8 mouse cellular contexts compared by ENCODE assay signal in the genomic region with DNA sequence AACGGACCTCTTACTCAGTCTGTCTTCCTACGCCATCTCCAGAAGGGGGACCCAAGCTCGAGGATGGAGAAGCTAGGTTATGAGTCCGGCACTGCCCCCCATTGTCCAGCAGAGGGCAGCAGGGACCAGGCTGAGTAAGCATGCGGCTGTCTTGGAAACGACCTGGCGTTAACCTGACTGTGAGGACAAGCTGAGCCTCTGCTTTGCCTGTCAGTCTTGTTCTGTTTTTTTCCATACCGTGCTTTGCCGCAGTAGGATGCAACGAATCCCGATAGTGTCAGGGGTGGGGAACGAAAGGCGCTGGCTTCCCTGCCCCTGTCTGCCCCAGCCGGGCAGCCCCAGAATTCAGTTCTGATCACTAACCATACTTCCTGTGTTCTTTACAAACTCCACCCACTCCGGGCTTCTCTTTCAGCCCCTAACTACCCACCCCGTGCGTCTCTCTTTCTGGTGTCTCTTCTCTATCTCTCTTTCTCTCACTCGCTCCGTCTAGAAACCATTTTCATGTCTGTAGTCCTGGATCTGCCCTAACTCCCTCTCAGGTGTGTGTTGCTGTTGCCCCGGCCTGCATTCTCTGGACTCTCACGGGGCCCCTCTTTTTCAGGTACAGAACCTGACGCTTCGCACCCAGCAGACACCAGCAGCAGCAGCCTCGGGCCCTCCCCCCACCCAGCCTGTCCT. TPM values are rescaled to one million over a fixed set of nuclear protein-coding genes. Genes with fewer than 3 reads are reported as not detected.
A peak's percentile ranks its signal among the peaks of the same experiment; 100 is the strongest.
DNase-seq lines count a peak whose midpoint lies in the region; ATAC-seq and TF ChIP-seq lines count a peak whose summit lies in the region.

No protein-coding gene starts in this region.

- H3K36me3 ChIP-seq in forebrain, embryonic 10.5 days (replicated peaks): no peaks in the 10 kb centered on the region
- no peaks in the 10 kb centered on the region for H3K36me3 ChIP-seq in heart, embryonic 16.5 days (ENCODE audit: control insufficient read depth, insufficient read depth)
- no peaks in the 10 kb centered on the region for H3K36me3 ChIP-seq in liver, embryonic 15.5 days (replicated peaks)
- H3K36me3 ChIP-seq in neural tube, embryonic 13.5 days: peaks cover 43% of the 10 kb centered on the region
- H3K36me3 ChIP-seq in testis, adult 2 months (ENCODE audit: control insufficient read depth, insufficient read depth, low read length): no peaks in the 10 kb centered on the region

- H3K27me3 ChIP-seq in forebrain, embryonic 10.5 days (ENCODE audit: poor library complexity, severe bottlenecking): peaks cover 44% of the 10 kb centered on the region
- H3K27me3 ChIP-seq in heart, embryonic 16.5 days (ENCODE audit: control insufficient read depth, insufficient read depth, low read length): peaks cover 21% of the 10 kb centered on the region
- peaks cover 5% of the 10 kb centered on the region; the same call in 1 of the 2 replicates for H3K27me3 ChIP-seq in liver, embryonic 15.5 days
- no peaks in the 10 kb centered on the region for H3K27me3 ChIP-seq in neural tube, embryonic 13.5 days
- no peaks in the 10 kb centered on the region for H3K27me3 ChIP-seq in testis, adult 2 months (ENCODE audit: control insufficient read depth, insufficient read depth, low read length)

- H3K4me3 ChIP-seq in forebrain, embryonic 10.5 days: peak overlapping the region; percentile 50
- H3K4me3 ChIP-seq in heart, embryonic 16.5 days (ENCODE audit: low read length): peak overlapping the region; percentile 52
- H3K4me3 ChIP-seq in liver, embryonic 15.5 days (replicated peaks): peak overlapping the region; percentile 45
- H3K4me3 ChIP-seq in neural tube, embryonic 13.5 days: peak overlapping the region; percentile 15; the same call in 1 of the 2 replicates
- H3K4me3 ChIP-seq in testis, adult 2 months (ENCODE audit: control insufficient read depth, low read depth, low read length): peak overlapping the region; percentile 57

- H3K27ac ChIP-seq in forebrain, embryonic 10.5 days: peak overlapping the region; percentile 87
- no peak overlapping the region for H3K27ac ChIP-seq in heart, embryonic 16.5 days (ENCODE audit: low read length)
- no peak overlapping the region for H3K27ac ChIP-seq in liver, embryonic 15.5 days (replicated peaks)
- peak overlapping the region; percentile 65 for H3K27ac ChIP-seq in neural tube, embryonic 13.5 days (replicated peaks)
- no peak overlapping the region for H3K27ac ChIP-seq in testis, adult 2 months (ENCODE audit: control insufficient read depth, insufficient read depth, low read depth, low read length)

- H3K9me3 ChIP-seq in forebrain, embryonic 10.5 days: no peaks in the 10 kb centered on the region
- no peaks in the 10 kb centered on the region for H3K9me3 ChIP-seq in heart, embryonic 16.5 days (replicated peaks; ENCODE audit: control insufficient read depth, low read length)
- H3K9me3 ChIP-seq in liver, embryonic 15.5 days (replicated peaks): no peaks in the 10 kb centered on the region
- H3K9me3 ChIP-seq in neural tube, embryonic 13.5 days: no peaks in the 10 kb centered on the region

- no peak for TF ChIP-seq POLR2A in testis, adult 2 months (IDR thresholded peaks at IDR 0.05; ENCODE audit: control insufficient read depth, low read depth, low read length)

- H3K4me2 ChIP-seq in heart, embryonic 16.5 days (ENCODE audit: low read depth, low read length): peak overlapping the region; percentile 77
- H3K4me2 ChIP-seq in liver, embryonic 15.5 days: peak overlapping the region; percentile 74
- peak overlapping the region; percentile 50 for H3K4me2 ChIP-seq in neural tube, embryonic 13.5 days

- peak overlapping the region; percentile 53 for H3K9ac ChIP-seq in heart, embryonic 16.5 days (ENCODE audit: low read length)
- H3K9ac ChIP-seq in liver, embryonic 15.5 days: 0 out of 2 replicates have a peak overlapping the region, but pooled peaks have one; percentile 4
- peak overlapping the region; percentile 50; the same call in 1 of the 2 replicates for H3K9ac ChIP-seq in neural tube, embryonic 13.5 days

- TF ChIP-seq CTCF in testis, adult 2 months (IDR thresholded peaks at IDR 0.05; ENCODE audit: control insufficient read depth, insufficient read depth, insufficient replicate concordance, low read depth, low read length): peak; percentile 100

- ATAC-seq in heart, embryonic 16.5 days (replicated peaks; ENCODE audit: extremely low read depth, insufficient read depth, low FRiP score): peak; percentile 74
- ATAC-seq in liver, embryonic 15.5 days (ENCODE audit: insufficient read depth): peak; percentile 60
- ATAC-seq in neural tube, embryonic 13.5 days (ENCODE audit: low read depth): peak; percentile 55

- H3K4me1 ChIP-seq in forebrain, embryonic 10.5 days: peaks cover 85% of the 10 kb centered on the region
- H3K4me1 ChIP-seq in heart, embryonic 16.5 days (ENCODE audit: control insufficient read depth, insufficient read depth, low read length): peaks cover 19% of the 10 kb centered on the region
- peaks cover 43% of the 10 kb centered on the region for H3K4me1 ChIP-seq in liver, embryonic 15.5 days (replicated peaks)
- peaks cover 73% of the 10 kb centered on the region for H3K4me1 ChIP-seq in neural tube, embryonic 13.5 days (replicated peaks)
- peaks cover 28% of the 10 kb centered on the region for H3K4me1 ChIP-seq in testis, adult 2 months (ENCODE audit: control insufficient read depth, insufficient read depth, low read length)

- DNase-seq in CD8-positive naive resting alpha-beta T cell, adult 2 months (ENCODE audit: low read depth in 2 of 2, low spot score in 2 of 2): peak; percentile 90 to 96
- peak; percentile 94 for DNase-seq in c-Kit-positive CD71-negative TER-119-negative erythroid progenitor cells, embryonic 14.5 days (ENCODE audit: low read depth)
- peak; percentile 94 for DNase-seq in forebrain, embryonic 10.5 days (ENCODE audit: extremely low spot score, low spot score)
- DNase-seq in kidney, postnatal 36 days: peak; percentile 94

- 3% methylated on average over 24 of the region's 24 CpGs for WGBS in forebrain, embryonic 10.5 days
- WGBS in heart, embryonic 16.5 days: 4% methylated on average over 24 of the region's 24 CpGs
- WGBS in liver, embryonic 15.5 days (ENCODE audit: insufficient replicate concordance): 4% methylated on average over 24 of the region's 24 CpGs
- WGBS in neural tube, embryonic 13.5 days: 10% methylated on average over 24 of the region's 24 CpGs

RNA-seq across cellular contexts. Expression of gene A3galt2, which starts 43.6 kb away (rescaled TPM):
- polyA plus RNA-seq in forebrain, embryonic 10.5 days (2016; fragmentation: Nextera tagmentation; extraction: Ambion mirVana): 0.07 and 0.17 TPM in 2 replicates
- polyA plus RNA-seq in heart, embryonic 16.5 days (2015; fragmentation: Nextera tagmentation; extraction: Ambion mirVana): 0.04 and 0.11 TPM in 2 replicates
- polyA plus RNA-seq in liver, embryonic 15.5 days (2015; fragmentation: Nextera tagmentation; extraction: Ambion mirVana): not detected in 2 replicates
- 0.46 and 0.70 TPM in 2 replicates for polyA plus RNA-seq in neural tube, embryonic 13.5 days (2015; fragmentation: Nextera tagmentation; extraction: Ambion mirVana)
- 0.06 and 0.07 TPM in 2 replicates for polyA plus RNA-seq in testis, adult 2 months (2012; rRNA removed)

RNA-seq across cellular contexts. Expression of gene Phc2, which starts 57.1 kb away (rescaled TPM):
- polyA plus RNA-seq in forebrain, embryonic 10.5 days (2016; fragmentation: Nextera tagmentation; extraction: Ambion mirVana): 23.3 and 23.4 TPM in 2 replicates
- polyA plus RNA-seq in heart, embryonic 16.5 days (2015; fragmentation: Nextera tagmentation; extraction: Ambion mirVana): 7.5 and 11.0 TPM in 2 replicates
- polyA plus RNA-seq in liver, embryonic 15.5 days (2015; fragmentation: Nextera tagmentation; extraction: Ambion mirVana): 14.3 and 15.0 TPM in 2 replicates
- 82.2 and 101 TPM in 2 replicates for polyA plus RNA-seq in neural tube, embryonic 13.5 days (2015; fragmentation: Nextera tagmentation; extraction: Ambion mirVana)
- 44.6 and 47.8 TPM in 2 replicates for polyA plus RNA-seq in testis, adult 2 months (2012; rRNA removed)

Comparison
In these comparisons a context has a peak if more than half of its experiments do, and no peak if none do; other contexts are left out.
1. H3K27ac ChIP-seq: peak in forebrain, embryonic 10.5 days (single experiment) and neural tube, embryonic 13.5 days (single experiment); none in heart, embryonic 16.5 days (single experiment), liver, embryonic 15.5 days (single experiment) and testis, adult 2 months (single experiment).
2. Peak in every context shown above with its lines, with median percentiles within 50 percentile points of each other: DNase-seq, H3K4me3 ChIP-seq, ATAC-seq, H3K4me2 ChIP-seq and H3K9ac ChIP-seq.